Mouse (Mus musculus) CH12.LX (cell line): ENCODE measurements around the gene Rad23a. TPM values are rescaled to one million over a fixed set of nuclear protein-coding genes. Genes with fewer than 3 reads are reported as not detected.

ENCODE experiments used
- DNase-seq: peaks from one replicate; pipeline ENCODE4 v3.0.0-alpha.2; 2013; ENCODE audit errors: extremely low read depth
- H3K27ac ChIP-seq: 2 replicates; pipeline ENCODE4 v1.5.1; 2012; ENCODE audit warnings: low read depth, mild to moderate bottlenecking, control low read depth, moderate library complexity; ENCODE audit not compliant: insufficient read depth
- H3K27me3 ChIP-seq: replicated peaks from 2 replicates; pipeline ENCODE3; 2012; ENCODE audit warnings: inconsistent platforms
- H3K36me3 ChIP-seq, 2 experiments: replicated peaks in 1 of 2; 2 replicates each; pipeline versions ENCODE3 to v1.6.1; 2012; ENCODE audit warnings: inconsistent platforms in 1 of 2, low read length in 1 of 2, mild to moderate bottlenecking in 1 of 2, mixed read lengths in 1 of 2, moderate library complexity in 1 of 2; ENCODE audit not compliant: control insufficient read depth in 1 of 2, insufficient read depth in 1 of 2
- H3K4me1 ChIP-seq, 2 experiments: 2 replicates each; pipeline ENCODE4 v1.6.1; 2012; ENCODE audit warnings: inconsistent platforms in 1 of 2, moderate library complexity in 1 of 2; ENCODE audit not compliant: insufficient read depth in 2 of 2, control insufficient read depth in 1 of 2
- H3K4me2 ChIP-seq: 2 replicates; pipeline ENCODE4 v1.6.1; 2012; ENCODE audit warnings: low read depth, mild to moderate bottlenecking, control low read depth; ENCODE audit not compliant: poor library complexity, insufficient read depth, severe bottlenecking
- H3K4me3 ChIP-seq, 3 experiments: fragments of 150-350 bp in 1 of 3; sonication (generic) in 1 of 3; replicated peaks in 1 of 3; 2 replicates each; pipeline versions ENCODE3 to v1.5.1; 2011 to 2012; ENCODE audit warnings: low read depth in 2 of 3, low read length in 2 of 3, mild to moderate bottlenecking in 2 of 3, moderate library complexity in 2 of 3, control low read depth in 1 of 3, improper control_type of control experiment in 1 of 3, inconsistent platforms in 1 of 3, mixed read lengths in 1 of 3; ENCODE audit not compliant: poor library complexity in 1 of 3
- H3K79me2 ChIP-seq: replicated peaks from 2 replicates; pipeline ENCODE4 v1.6.1; 2012; ENCODE audit warnings: mild to moderate bottlenecking, moderate library complexity; ENCODE audit not compliant: control insufficient read depth, poor library complexity, insufficient read depth, severe bottlenecking; ENCODE audit errors: extremely low read depth
- H3K9ac ChIP-seq: 2 replicates; pipeline ENCODE4 v1.6.1; 2012; ENCODE audit warnings: low read depth, mild to moderate bottlenecking, control low read depth, moderate library complexity; ENCODE audit not compliant: insufficient read depth
- H3K9me3 ChIP-seq: replicated peaks from 2 replicates; pipeline ENCODE3; 2012; ENCODE audit warnings: low read length, inconsistent platforms, mixed read lengths
- CHD2 ChIP-seq: IDR thresholded peaks from 2 replicates; pipeline ENCODE4 v1.6.1; 2011; ENCODE audit warnings: low read length, improper control_type of control experiment
- CTCF ChIP-seq, 2 experiments: IDR thresholded peaks in 1 of 2; conservative IDR thresholded peaks in 1 of 2; 2 replicates each; pipeline ENCODE4 v1.5.1; 2011 to 2012; ENCODE audit warnings: low read depth in 2 of 2, low read length in 2 of 2, improper control_type of control experiment in 1 of 2, inconsistent platforms in 1 of 2, mild to moderate bottlenecking in 1 of 2, moderate library complexity in 1 of 2
- EP300 ChIP-seq: IDR thresholded peaks from 2 replicates; pipeline ENCODE4 v1.6.1; 2011; ENCODE audit warnings: low read length, improper control_type of control experiment
- HCFC1 ChIP-seq: IDR thresholded peaks from 2 replicates; pipeline ENCODE4 v1.6.1; 2012; ENCODE audit warnings: low read depth, mild to moderate bottlenecking, inconsistent platforms, low read length, improper control_type of control experiment
- JUN ChIP-seq: IDR thresholded peaks from 2 replicates; pipeline ENCODE4 v1.6.1; 2011; ENCODE audit warnings: low read depth, mild to moderate bottlenecking, low read length, improper control_type of control experiment, moderate library complexity; ENCODE audit not compliant: insufficient read depth
- JUND ChIP-seq: conservative IDR thresholded peaks from 2 replicates; pipeline ENCODE4 v1.6.1; 2011; ENCODE audit warnings: low read depth, low read length, improper control_type of control experiment
- KAT2A ChIP-seq: IDR thresholded peaks from 2 replicates; pipeline ENCODE4 v1.6.1; 2012; ENCODE audit warnings: low read length, improper control_type of control experiment, inconsistent platforms; ENCODE audit not compliant: insufficient replicate concordance
- MAFK ChIP-seq: IDR thresholded peaks from 2 replicates; pipeline ENCODE4 v1.6.1; 2011; ENCODE audit warnings: low read length, improper control_type of control experiment; ENCODE audit not compliant: insufficient replicate concordance
- MAX ChIP-seq: IDR thresholded peaks from 2 replicates; pipeline ENCODE4 v1.6.1; 2011; ENCODE audit warnings: low read length, improper control_type of control experiment
- MAZ ChIP-seq: IDR thresholded peaks from 2 replicates; pipeline ENCODE4 v1.6.1; 2012; ENCODE audit warnings: low read depth, mild to moderate bottlenecking, inconsistent platforms, low read length, improper control_type of control experiment, moderate library complexity
- MXI1 ChIP-seq: IDR thresholded peaks from 2 replicates; pipeline ENCODE4 v1.6.1; 2011; ENCODE audit warnings: mild to moderate bottlenecking, low read depth, low read length, improper control_type of control experiment
- MYC ChIP-seq: IDR thresholded peaks from 2 replicates; pipeline ENCODE4 v1.6.1; 2011; ENCODE audit warnings: low read depth, mild to moderate bottlenecking, improper control_type of control experiment, low read length
- NRF1 ChIP-seq: IDR thresholded peaks from 2 replicates; pipeline ENCODE4 v1.6.1; 2014; ENCODE audit warnings: low read depth, mild to moderate bottlenecking, inconsistent platforms, low read length, improper control_type of control experiment, moderate library complexity
- PAX5 ChIP-seq: IDR thresholded peaks from 2 replicates; pipeline ENCODE4 v1.6.1; 2012; ENCODE audit warnings: low read length, inconsistent platforms, mixed read lengths
- POLR2AphosphoS2 ChIP-seq: IDR thresholded peaks from 2 replicates; pipeline ENCODE4 v1.6.1; 2011; ENCODE audit warnings: low read depth, low read length, improper control_type of control experiment
- SIN3A ChIP-seq: IDR thresholded peaks from 2 replicates; pipeline ENCODE4 v1.6.1; 2012; ENCODE audit warnings: low read length, improper control_type of control experiment, inconsistent platforms
- TBP ChIP-seq: conservative IDR thresholded peaks from 2 replicates; pipeline ENCODE4 v1.6.1; 2011; ENCODE audit warnings: low read depth, low read length, improper control_type of control experiment
- UBTF ChIP-seq: IDR thresholded peaks from 2 replicates; pipeline ENCODE4 v1.6.1; 2012; ENCODE audit warnings: low read depth, mild to moderate bottlenecking, inconsistent platforms, low read length, improper control_type of control experiment, moderate library complexity
- USF2 ChIP-seq: conservative IDR thresholded peaks from 2 replicates; pipeline ENCODE4 v1.6.1; 2011; ENCODE audit warnings: low read depth, low read length, improper control_type of control experiment
- ZC3H11A ChIP-seq: IDR thresholded peaks from 2 replicates; pipeline ENCODE4 v1.6.1; 2012; ENCODE audit warnings: low read depth, mild to moderate bottlenecking, inconsistent platforms, low read length, improper control_type of control experiment
- ZMIZ1 ChIP-seq: IDR thresholded peaks from 2 replicates; pipeline ENCODE4 v1.6.1; 2012; ENCODE audit warnings: low read depth, mild to moderate bottlenecking, inconsistent platforms, low read length, improper control_type of control experiment
- dilution Hi-C: fragments of 300-500 bp; cut with MboI; formaldehyde crosslinking; loops from 2 replicates; pipeline ENCODE4 v1.14.3; 2020; ENCODE audit warnings: low sequenced_read_pairs; ENCODE audit not compliant: extremely low pct_unique_long_range_greater_than_20kb, extremely low pct_ligation_motif_present
- in situ Hi-C: fragments of 300-500 bp; cut with MboI; formaldehyde crosslinking; loops from 3 replicates; pipeline ENCODE4 v1.14.3; 2019; ENCODE audit warnings: low sequenced_read_pairs, low pct_ligation_motif_present, low pct_unique_long_range_greater_than_20kb, mixed read lengths
- polyA plus RNA-seq: library from polyadenylated mRNA; unstranded; fragments of >175 nt; gene quantifications from 2 replicates; pipeline ENCODE4 v1.2.1, GENCODE M21; 2012; ENCODE audit warnings: low read depth; ENCODE audit not compliant: insufficient read length
- total RNA-seq, 2 experiments: library from RNA; depleted of rRNA; stranded (reverse); fragments of 300-350 nt in 1 of 2; fragments of >200 nt in 1 of 2; gene quantifications; 2 replicates each; pipeline ENCODE4 v1.2.3; 2012 to 2014

Gene Rad23a
- total and polyA plus RNA-seq, 3 experiments = 66.5 to 135 (median 115) TPM

GRCm38 (mm10) chr8:84786801-84787467 lies 53.5 kb downstream of the Rad23a start:
- in situ Hi-C loops (no loop called here), dilution Hi-C loops (no loop called here)
- TF ChIP-seq SIN3A = no peak
- TF ChIP-seq ZC3H11A = no peak
- TF ChIP-seq JUND = no peak
- no peak for TF ChIP-seq CTCF (conservative IDR thresholded peaks at IDR 0.05 in 1 of 2, IDR thresholded peaks at IDR 0.05 in 1 of 2; ENCODE audit: low read depth in 2 of 2, low read length in 2 of 2)
- TF ChIP-seq MAX = no peak
- TF ChIP-seq TBP = no peak
- TF ChIP-seq MAFK = no peak
- TF ChIP-seq POLR2AphosphoS2 = no peak
- no peak for TF ChIP-seq MAZ
- no peak for TF ChIP-seq HCFC1
- no peak for TF ChIP-seq CHD2
- TF ChIP-seq MXI1 = no peak
- TF ChIP-seq USF2 = no peak
- TF ChIP-seq UBTF = no peak
- TF ChIP-seq PAX5 = no peak
- TF ChIP-seq NRF1 = no peak
- Histone ChIP-seq H3K4me3 (no peak overlapping the region), H3K4me2 (no peak overlapping the region), H3K27ac (no peak overlapping the region), H3K36me3 (no peaks in the 10 kb centered on the region), H3K79me2 (no peaks in the 10 kb centered on the region), H3K27me3 (peaks cover 94% of the 10 kb centered on the region), H3K9me3 (no peaks in the 10 kb centered on the region), H3K9ac (no peak overlapping the region), H3K4me1 (no peaks in the 10 kb centered on the region)
- DNase-seq = no peak

GRCm38 (mm10) chr8:84785756-84786677 lies 54.4 kb downstream of the Rad23a start:
- Histone ChIP-seq H3K9ac (no peak overlapping the region), H3K79me2 (no peaks in the 10 kb centered on the region), H3K4me2 (no peak overlapping the region), H3K4me3 (no peak overlapping the region), H3K9me3 (no peaks in the 10 kb centered on the region), H3K36me3 (no peaks in the 10 kb centered on the region), H3K27me3 (peaks cover 95% of the 10 kb centered on the region), H3K27ac (no peak overlapping the region), H3K4me1 (no peaks in the 10 kb centered on the region)
- in situ Hi-C loops (no loop called here), dilution Hi-C loops (no loop called here)
- no peak for DNase-seq
- TF ChIP-seq KAT2A (no peak), MAX (no peak), MXI1 (no peak), MAZ (no peak), JUN (no peak), EP300 (no peak), UBTF (no peak), ZMIZ1 (no peak), MYC (no peak)
